Mouse (Mus musculus) heart, embryonic 11.5 days (tissue): Measurements from ENCODE around the gene Scrn3. TPM values are rescaled to one million over a fixed set of nuclear protein-coding genes. Genes with fewer than 3 reads are reported as not detected.

ENCODE experiments used
- ATAC-seq: fragments of 200-750 bp; cut with Nextera tagmentation; replicated peaks from 2 replicates; pipeline ENCODE4 v1.8.0; 2017; ENCODE audit warnings: moderate library complexity; ENCODE audit not compliant: insufficient number of reproducible peaks, low FRiP score, low TSS enrichment
- H3K27ac ChIP-seq: fragments of 300-500 bp; sonication (generic); 2 replicates; pipeline ENCODE4 v1.5.1; 2014; ENCODE audit warnings: mild to moderate bottlenecking, low read depth, low read length
- H3K27me3 ChIP-seq: fragments of 300-500 bp; sonication (generic); 2 replicates; pipeline ENCODE4 v1.6.1; 2014; ENCODE audit warnings: mild to moderate bottlenecking, low read length, mixed read lengths; ENCODE audit not compliant: control insufficient read depth, insufficient read depth
- H3K36me3 ChIP-seq: fragments of 300-500 bp; sonication (generic); 2 replicates; pipeline ENCODE4 v1.6.1; 2014; ENCODE audit warnings: mild to moderate bottlenecking, low read length, moderate library complexity, mixed read lengths; ENCODE audit not compliant: control insufficient read depth, insufficient read depth
- H3K4me1 ChIP-seq: fragments of 300-500 bp; sonication (generic); 2 replicates; pipeline ENCODE4 v1.6.1; 2014; ENCODE audit warnings: low read length; ENCODE audit not compliant: control insufficient read depth, insufficient read depth
- H3K4me2 ChIP-seq: fragments of 300-500 bp; sonication (generic); 2 replicates; pipeline ENCODE4 v1.6.1; 2014; ENCODE audit warnings: mild to moderate bottlenecking, moderate library complexity
- H3K4me3 ChIP-seq: fragments of 300-500 bp; sonication (generic); 2 replicates; pipeline ENCODE4 v1.5.1; 2014; ENCODE audit warnings: low read depth, low read length
- H3K9ac ChIP-seq: fragments of 300-500 bp; sonication (generic); 2 replicates; pipeline ENCODE4 v1.6.1; 2014; ENCODE audit warnings: mild to moderate bottlenecking, low read depth, low read length, moderate library complexity
- H3K9me3 ChIP-seq: fragments of 300-500 bp; sonication (generic); replicated peaks from 2 replicates; pipeline ENCODE4 v1.6.1; 2016; ENCODE audit warnings: low read length; ENCODE audit not compliant: control insufficient read depth
- WGBS: fragments of 180-500 bp; shearing (Covaris S2); extraction: QIAGEN DNeasy Blood & Tissue Kit; methylation state at CpG from one replicate; pipeline ENCODE4 v1.1.7; 2014; ENCODE audit not compliant: insufficient replicate concordance; 5-methylcytosine and 5-hydroxymethylcytosine counted together
- polyA plus RNA-seq: library from polyadenylated mRNA; unstranded; fragments of >200 nt; fragmentation: Nextera tagmentation; extraction: Ambion mirVana; gene quantifications from 2 replicates; pipeline ENCODE4 v1.2.1, GENCODE M21; 2014

Gene Scrn3
- polyA plus RNA-seq, 1 experiment from 2014 or later, result 12.5 TPM

DNA sequence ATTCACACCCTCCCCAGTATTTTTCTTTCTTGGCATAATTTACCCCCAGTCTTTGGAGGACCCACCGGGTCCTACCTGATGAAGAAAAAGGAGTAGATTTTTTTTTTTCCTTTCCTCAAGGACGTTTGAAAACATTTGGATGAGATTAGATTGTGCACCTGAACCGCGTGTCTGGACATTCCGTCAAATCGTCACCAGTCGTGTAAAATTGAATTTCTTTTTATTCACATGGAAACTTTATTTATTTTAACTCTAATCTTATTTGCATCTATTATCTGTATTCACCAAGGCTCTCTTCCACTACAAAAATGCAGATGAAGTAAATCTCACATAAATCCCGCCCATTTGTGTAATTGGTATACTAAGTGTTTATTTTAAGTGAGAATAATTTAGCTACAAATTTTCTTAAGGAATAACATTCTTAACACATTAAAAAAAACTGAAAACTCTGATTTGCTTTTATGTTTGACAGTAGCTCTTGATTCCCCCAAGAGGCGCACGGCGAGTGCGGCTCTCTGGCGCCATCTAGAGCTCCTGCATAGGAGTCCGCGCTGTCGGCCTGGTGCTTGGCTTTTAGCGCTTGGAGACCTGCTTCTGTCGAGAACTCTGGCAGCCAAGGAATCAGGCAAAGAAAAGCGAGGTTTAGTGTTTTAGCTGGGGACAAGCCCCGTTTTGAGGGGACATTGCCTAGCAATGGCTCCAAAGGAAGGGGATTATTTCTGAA is 34.1 kb upstream of the Scrn3 start:
- peak overlapping the region; percentile 31 for H3K4me3 ChIP-seq
- no peaks in the 10 kb centered on the region for H3K9me3 ChIP-seq
- H3K27me3 ChIP-seq, result peaks cover 65% of the 10 kb centered on the region
- ATAC-seq, result no peak
- no peaks in the 10 kb centered on the region for H3K36me3 ChIP-seq
- H3K4me1 ChIP-seq, result peaks cover 37% of the 10 kb centered on the region
- H3K27ac ChIP-seq, result no peak overlapping the region
- H3K9ac ChIP-seq, result 0 out of 2 replicates have a peak overlapping the region, but pooled peaks have one; percentile 28
- H3K4me2 ChIP-seq, result peak overlapping the region; percentile 61
- WGBS, result under 1% methylated on average over 20 of the region's 20 CpGs

DNA sequence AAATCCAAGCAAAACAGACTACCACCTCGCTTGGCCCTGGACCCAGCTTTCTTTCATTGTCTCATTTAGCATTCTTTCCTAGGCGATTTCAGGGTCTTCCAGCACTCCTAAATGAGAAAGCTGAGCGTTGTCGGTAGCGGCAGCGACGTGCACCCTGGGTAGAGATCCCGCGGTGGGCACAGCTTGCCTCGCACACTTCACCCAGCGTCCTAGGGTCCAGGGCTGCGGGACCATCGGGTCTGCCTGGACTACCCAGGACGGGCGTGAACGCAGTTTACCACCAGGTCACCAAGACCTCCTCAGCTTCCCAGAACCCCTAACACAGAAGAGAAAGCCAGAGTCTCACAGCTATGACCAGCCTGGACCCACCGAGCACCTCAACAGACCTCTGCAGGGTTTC is 33.5 kb upstream of the Scrn3 start:
- Histone ChIP-seq H3K27ac (no peak overlapping the region), H3K9ac (0 out of 2 replicates have a peak overlapping the region, but pooled peaks have one; percentile 28), H3K4me3 (peak overlapping the region; percentile 31), H3K36me3 (no peaks in the 10 kb centered on the region), H3K4me1 (peaks cover 31% of the 10 kb centered on the region), H3K9me3 (no peaks in the 10 kb centered on the region), H3K4me2 (peak overlapping the region; percentile 61), H3K27me3 (peaks cover 59% of the 10 kb centered on the region)
- no peak; the same call in 1 of the 2 replicates for ATAC-seq
- 1% methylated on average over 17 of the region's 17 CpGs for WGBS

DNA sequence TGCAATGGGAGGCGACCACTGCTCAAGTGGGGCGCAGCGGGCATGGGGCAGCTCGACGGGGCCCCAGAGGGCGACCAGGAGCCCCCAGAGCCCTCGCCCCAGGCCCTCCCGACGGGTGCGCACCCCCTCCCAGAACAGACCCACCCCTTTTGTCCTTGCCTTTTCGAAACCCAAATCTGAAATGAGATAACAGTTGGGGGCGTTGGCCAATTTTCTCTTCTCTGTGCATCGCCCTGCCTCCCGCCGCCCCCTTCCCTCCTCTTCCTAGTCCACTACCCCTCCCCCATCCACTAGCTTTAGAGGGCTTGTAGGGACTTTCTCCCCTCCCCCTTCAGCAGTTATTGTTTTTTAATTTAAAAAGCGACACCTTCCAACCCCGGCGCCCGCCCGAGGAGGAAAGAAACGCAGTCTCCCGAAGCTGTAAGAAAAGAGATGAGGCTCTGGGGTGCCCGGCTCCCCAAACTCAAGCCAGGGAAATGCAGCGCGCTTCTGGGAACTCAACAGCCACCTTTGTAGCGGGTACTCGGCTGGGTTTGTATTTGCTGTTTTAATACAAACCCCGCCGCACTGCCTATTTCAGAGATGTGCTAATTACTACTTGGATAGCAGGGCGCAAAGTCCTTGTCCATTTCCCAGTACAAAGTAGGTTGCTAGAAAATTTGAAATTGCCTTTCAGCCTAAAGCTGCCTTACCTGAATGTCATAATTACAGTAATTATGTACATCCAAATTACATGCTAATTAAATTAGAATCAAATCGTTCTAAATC is 32.9 kb upstream of the Scrn3 start:
- Histone ChIP-seq H3K4me3 (peak overlapping the region; percentile 31), H3K9ac (no peak overlapping the region), H3K4me2 (peak overlapping the region; percentile 61), H3K27ac (no peak overlapping the region), H3K4me1 (peaks cover 25% of the 10 kb centered on the region), H3K9me3 (no peaks in the 10 kb centered on the region), H3K27me3 (peaks cover 53% of the 10 kb centered on the region), H3K36me3 (no peaks in the 10 kb centered on the region)
- WGBS, result 2% methylated on average over 31 of the region's 31 CpGs
- no peak for ATAC-seq

DNA sequence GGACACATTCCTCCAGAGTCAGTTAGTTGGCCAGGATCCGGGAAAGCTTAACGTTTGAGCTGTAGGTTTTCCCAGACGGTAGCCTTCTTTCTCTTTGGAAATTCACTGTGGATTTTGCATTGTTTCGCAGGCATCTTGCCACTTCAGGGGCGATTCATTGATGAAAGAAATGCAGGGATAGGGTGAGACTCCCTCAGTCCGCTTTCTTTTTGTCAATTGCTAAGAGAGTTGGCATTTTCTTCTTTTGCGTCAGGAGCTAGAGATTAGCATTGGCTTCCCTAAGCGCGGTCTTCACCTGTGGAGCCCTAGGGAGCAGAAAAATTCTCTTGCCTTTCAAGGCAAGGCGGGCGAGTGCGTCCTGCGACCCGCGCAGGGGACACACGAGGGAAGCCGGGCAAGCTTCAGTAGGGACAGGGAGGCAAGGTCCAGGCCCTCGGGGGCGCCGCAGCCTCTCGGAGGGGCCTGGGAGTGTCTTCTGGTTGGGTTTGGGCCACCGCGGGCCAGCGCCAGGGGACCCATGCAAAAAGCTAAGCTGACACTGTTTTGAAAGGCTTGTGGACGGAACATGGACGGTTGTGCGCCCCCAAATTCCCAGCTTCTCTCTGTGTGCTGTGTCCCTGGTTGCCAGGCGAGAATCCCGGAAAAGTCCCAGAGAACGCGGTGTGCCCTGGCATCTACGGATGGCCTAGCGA is 31.9 kb upstream of the Scrn3 start:
- Histone ChIP-seq H3K4me2 (peak overlapping the region; percentile 56), H3K9ac (0 out of 2 replicates have a peak overlapping the region, but pooled peaks have one; percentile 16), H3K4me3 (peak overlapping the region; percentile 30), H3K4me1 (peaks cover 25% of the 10 kb centered on the region), H3K9me3 (no peaks in the 10 kb centered on the region), H3K27me3 (peaks cover 51% of the 10 kb centered on the region), H3K27ac (no peak overlapping the region), H3K36me3 (no peaks in the 10 kb centered on the region)
- WGBS, result 2% methylated on average over 33 of the region's 33 CpGs
- ATAC-seq, result no peak

DNA sequence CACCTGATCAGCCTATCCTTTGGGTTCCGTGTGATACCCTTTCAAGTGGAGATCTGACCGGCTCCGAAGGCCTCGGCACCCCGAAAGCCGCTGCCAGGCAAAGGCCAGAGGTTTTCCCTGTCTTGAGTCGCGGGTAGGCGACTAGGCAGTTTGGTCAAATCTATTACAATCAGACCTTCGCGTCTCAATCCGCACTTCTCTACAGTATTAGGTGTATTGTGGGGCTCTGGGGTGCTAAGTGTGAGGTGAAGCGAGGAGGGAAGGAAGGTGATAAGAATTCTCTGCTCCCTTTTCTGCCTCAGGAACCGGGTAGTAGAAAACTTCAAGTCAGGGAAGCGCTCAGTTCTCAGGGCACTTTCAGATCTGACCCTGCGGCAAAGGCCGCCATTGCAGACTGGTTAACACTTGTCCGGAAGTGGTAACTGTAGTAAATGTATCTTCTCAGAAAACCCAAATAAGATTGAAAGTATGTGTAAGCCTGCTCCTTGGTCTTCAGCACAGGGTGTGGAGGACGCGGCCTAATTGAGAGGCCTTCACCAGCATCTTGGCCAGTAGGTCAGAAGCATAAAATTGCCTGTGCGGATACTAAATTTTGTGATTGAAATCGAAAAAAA is 31.2 kb upstream of the Scrn3 start:
- Histone ChIP-seq H3K9me3 (no peaks in the 10 kb centered on the region), H3K27ac (no peak overlapping the region), H3K9ac (no peak overlapping the region), H3K4me2 (peak overlapping the region; percentile 56), H3K4me3 (peak overlapping the region; percentile 30), H3K27me3 (peaks cover 49% of the 10 kb centered on the region), H3K4me1 (peaks cover 25% of the 10 kb centered on the region), H3K36me3 (no peaks in the 10 kb centered on the region)
- 7% methylated on average over 22 of the region's 22 CpGs for WGBS
- no peak for ATAC-seq

DNA sequence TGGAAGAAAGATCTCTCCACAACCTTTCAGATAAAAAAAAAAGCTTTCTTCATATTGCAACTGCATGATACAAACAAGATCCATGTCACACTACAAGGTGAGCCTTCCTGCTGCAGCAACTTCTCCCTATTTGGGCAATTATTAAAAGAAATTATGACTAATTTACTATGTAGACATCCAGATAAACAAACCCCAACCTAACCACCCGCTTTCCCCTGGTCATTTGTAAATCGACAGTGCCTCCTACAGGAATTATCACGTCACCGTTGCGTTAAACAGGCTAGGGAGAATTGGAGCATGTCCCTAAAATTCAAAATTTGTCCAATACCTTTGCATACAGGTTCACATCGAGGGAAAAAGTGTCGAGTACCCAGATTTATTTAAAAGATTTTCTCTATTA is 30.7 kb upstream of the Scrn3 start:
- H3K27ac ChIP-seq, result no peak overlapping the region
- no peak for ATAC-seq

DNA sequence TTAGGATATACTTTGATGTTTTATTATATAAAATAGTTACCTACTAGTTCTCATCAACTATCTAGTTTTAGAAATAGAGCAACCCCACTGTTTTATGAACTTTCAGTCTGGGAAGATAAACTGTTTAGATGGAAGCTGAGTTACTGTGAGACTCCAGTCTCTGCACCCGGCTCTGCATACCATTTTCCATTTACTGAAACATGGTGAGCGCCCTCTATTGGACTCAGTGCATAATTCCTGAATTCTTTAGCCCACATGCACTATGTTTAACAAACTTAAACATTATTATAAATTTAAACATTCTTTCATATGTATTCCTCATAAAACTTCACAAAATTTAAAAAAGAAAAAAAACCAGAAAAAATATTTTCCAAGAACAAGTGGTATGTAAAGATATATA is 26.8 kb upstream of the Scrn3 start:
- ATAC-seq, result no peak
- H3K36me3 ChIP-seq, result no peaks in the 10 kb centered on the region
- H3K27ac ChIP-seq, result no peak overlapping the region
- WGBS, result 9% methylated on average over 2 of the region's 2 CpGs
- no peak overlapping the region for H3K4me2 ChIP-seq
- no peak overlapping the region for H3K4me3 ChIP-seq
- peaks cover 8% of the 10 kb centered on the region for H3K4me1 ChIP-seq
- H3K27me3 ChIP-seq, result peaks cover 15% of the 10 kb centered on the region
- no peak overlapping the region for H3K9ac ChIP-seq
- H3K9me3 ChIP-seq, result no peaks in the 10 kb centered on the region

More for the DNA sequence above, 30.7 kb upstream of the Scrn3 start:
- peaks cover 45% of the 10 kb centered on the region for H3K27me3 ChIP-seq
- H3K4me3 ChIP-seq, result no peak overlapping the region
- no peaks in the 10 kb centered on the region for H3K36me3 ChIP-seq
- no peak overlapping the region for H3K4me2 ChIP-seq
- H3K9ac ChIP-seq, result no peak overlapping the region
- 9% methylated on average over 7 of the region's 7 CpGs for WGBS
- no peaks in the 10 kb centered on the region for H3K9me3 ChIP-seq
- peaks cover 25% of the 10 kb centered on the region for H3K4me1 ChIP-seq

DNA sequence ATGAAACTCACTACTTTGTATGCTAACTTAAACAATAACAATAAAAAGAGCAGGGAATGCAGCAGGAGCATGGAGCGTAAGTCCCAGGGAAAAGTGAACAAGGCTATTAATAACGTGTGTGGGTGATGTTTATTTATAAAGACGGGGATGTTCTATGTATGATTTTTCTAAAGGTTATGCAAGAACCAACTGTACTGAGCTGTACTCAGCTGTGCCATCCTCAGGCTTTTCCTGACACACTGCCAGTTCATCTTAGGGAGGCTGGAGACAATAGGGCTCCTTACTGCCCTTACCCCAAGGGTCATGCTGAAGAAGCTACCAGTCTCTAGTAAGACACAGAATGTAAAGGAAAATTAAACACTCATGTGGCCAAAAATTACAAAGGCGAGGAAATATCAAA is 21.3 kb upstream of the Scrn3 start:
- no peak for ATAC-seq
- Histone ChIP-seq H3K36me3 (peaks cover 5% of the 10 kb centered on the region; the same call in 1 of the 2 replicates), H3K9ac (no peak overlapping the region), H3K27ac (no peak overlapping the region), H3K27me3 (no peaks in the 10 kb centered on the region), H3K9me3 (no peaks in the 10 kb centered on the region), H3K4me1 (no peaks in the 10 kb centered on the region), H3K4me3 (no peak overlapping the region), H3K4me2 (no peak overlapping the region)
- WGBS, result 81% methylated on average over 4 of the region's 4 CpGs
